Mouse (Mus musculus): ENCODE data around the gene Ntf5. TPM values are rescaled to one million over a fixed set of nuclear protein-coding genes. Genes with fewer than 3 reads are reported as not detected.
"Not testable (repeated sequence)": the region's sequence is repeated elsewhere in the genome, so short reads cannot be mapped to it uniquely, and the experiment has no call there.

Gene Ntf5
- polyA plus RNA-seq, 1 experiment from 2014 or later: not detected

- H3K36me3 ChIP-seq (ENCODE audit: control insufficient read depth, insufficient read depth, low read length); H3K27ac ChIP-seq (ENCODE audit: low read depth, low read length); H3K27me3 ChIP-seq (ENCODE audit: control insufficient read depth, insufficient read depth, low read length); H3K9ac ChIP-seq (replicated peaks; ENCODE audit: low read depth, low read length); H3K9me3 ChIP-seq (ENCODE audit: control insufficient read depth, low read length): not testable (repeated sequence)
- Histone ChIP-seq H3K4me2 (ENCODE audit: low read depth, low read length) (peak overlapping the region; percentile 53), H3K4me3 (ENCODE audit: low read depth, low read length) (peak overlapping the region; percentile 58), H3K4me1 (ENCODE audit: control insufficient read depth, insufficient read depth, low read length) (peaks cover 21% of the 10 kb centered on the region)
- 0 out of 2 replicates have a peak, but pooled peaks have one; percentile 15 for ATAC-seq (ENCODE audit: low read depth)
- 6% methylated on average over 3 of the region's 3 CpGs for WGBS
Measured at GRCm38 (mm10) chr7:45396337-45396775, 17.1 kb upstream of the Ntf5 start.

GRCm38 (mm10) chr7:45396787-45397186 is 16.7 kb upstream of the Ntf5 start:
- Histone ChIP-seq H3K27ac (ENCODE audit: low read depth, low read length) (no peak overlapping the region), H3K27me3 (ENCODE audit: control insufficient read depth, insufficient read depth, low read length) (no peaks in the 10 kb centered on the region), H3K9ac (replicated peaks; ENCODE audit: low read depth, low read length) (no peak overlapping the region), H3K4me2 (ENCODE audit: low read depth, low read length) (no peak overlapping the region), H3K4me1 (ENCODE audit: control insufficient read depth, insufficient read depth, low read length) (peaks cover 21% of the 10 kb centered on the region), H3K9me3 (ENCODE audit: control insufficient read depth, low read length) (no peaks in the 10 kb centered on the region), H3K4me3 (ENCODE audit: low read depth, low read length) (no peak overlapping the region), H3K36me3 (ENCODE audit: control insufficient read depth, insufficient read depth, low read length) (peaks cover 2% of the 10 kb centered on the region; the same call in 1 of the 2 replicates)
- no peak for ATAC-seq (ENCODE audit: low read depth)
- 68% methylated on average over 2 of the region's 2 CpGs for WGBS

- no peaks in the 10 kb centered on the region for H3K4me1 ChIP-seq (ENCODE audit: control insufficient read depth, insufficient read depth, low read length)
- 82% methylated on average over 10 of the region's 10 CpGs for WGBS
- no peak for ATAC-seq (ENCODE audit: low read depth)
Measured at GRCm38 (mm10) chr7:45401521-45402085, 11.9 kb upstream of the Ntf5 start.

GRCm38 (mm10) chr7:45403532-45404261 is 9.8 kb upstream of the Ntf5 start:
- no peak for ATAC-seq (ENCODE audit: low read depth)
- no peak overlapping the region for H3K9ac ChIP-seq (replicated peaks; ENCODE audit: low read depth, low read length)
- no peak overlapping the region for H3K4me2 ChIP-seq (ENCODE audit: low read depth, low read length)
- H3K36me3 ChIP-seq (ENCODE audit: control insufficient read depth, insufficient read depth, low read length): no peaks in the 10 kb centered on the region
- H3K27ac ChIP-seq (ENCODE audit: low read depth, low read length): no peak overlapping the region
- H3K27me3 ChIP-seq (ENCODE audit: control insufficient read depth, insufficient read depth, low read length): peaks cover 35% of the 10 kb centered on the region
- H3K4me1 ChIP-seq (ENCODE audit: control insufficient read depth, insufficient read depth, low read length): no peaks in the 10 kb centered on the region
- H3K4me3 ChIP-seq (ENCODE audit: low read depth, low read length): no peak overlapping the region
- H3K9me3 ChIP-seq (ENCODE audit: control insufficient read depth, low read length): no peaks in the 10 kb centered on the region
- WGBS: 47% methylated on average over 6 of the region's 6 CpGs

More at GRCm38 (mm10) chr7:45401521-45402085, 11.9 kb upstream of the Ntf5 start:
- Histone ChIP-seq H3K27me3 (ENCODE audit: control insufficient read depth, insufficient read depth, low read length) (peaks cover 14% of the 10 kb centered on the region), H3K9me3 (ENCODE audit: control insufficient read depth, low read length) (no peaks in the 10 kb centered on the region), H3K4me3 (ENCODE audit: low read depth, low read length) (no peak overlapping the region), H3K4me2 (ENCODE audit: low read depth, low read length) (no peak overlapping the region), H3K9ac (replicated peaks; ENCODE audit: low read depth, low read length) (no peak overlapping the region), H3K36me3 (ENCODE audit: control insufficient read depth, insufficient read depth, low read length) (no peaks in the 10 kb centered on the region), H3K27ac (ENCODE audit: low read depth, low read length) (no peak overlapping the region)

- H3K9me3 ChIP-seq (ENCODE audit: control insufficient read depth, low read length): no peaks in the 10 kb centered on the region
- H3K27ac ChIP-seq (ENCODE audit: low read depth, low read length): no peak within 1 kb of the TSS
- no peaks in the 10 kb centered on the region for H3K4me1 ChIP-seq (ENCODE audit: control insufficient read depth, insufficient read depth, low read length)
- H3K27me3 ChIP-seq (ENCODE audit: control insufficient read depth, insufficient read depth, low read length): peaks cover 44% of the 10 kb centered on the region
- 12% methylated on average over 28 of the region's 28 CpGs for WGBS
- no peak for ATAC-seq (ENCODE audit: low read depth)
- H3K9ac ChIP-seq (replicated peaks; ENCODE audit: low read depth, low read length): 0 out of 2 replicates have a peak within 1 kb of the TSS, but pooled peaks have one; percentile 7
- H3K4me2 ChIP-seq (ENCODE audit: low read depth, low read length): peak within 1 kb of the TSS; percentile 40
- peak within 1 kb of the TSS; percentile 23 for H3K4me3 ChIP-seq (ENCODE audit: low read depth, low read length)
- H3K36me3 ChIP-seq (ENCODE audit: control insufficient read depth, insufficient read depth, low read length): no peaks in the 10 kb centered on the region
Measured at GRCm38 (mm10) chr7:45405091-45406075, 8.1 kb upstream of the Ntf5 start, which contains the start of gene Kcna7. Gene Kcna7, plus strand, starts transcription at chr7:45405653.

GRCm38 (mm10) chr7:45406157-45407156 is 7.0 kb upstream of the Ntf5 start:
- Histone ChIP-seq H3K27me3 (ENCODE audit: control insufficient read depth, insufficient read depth, low read length) (peaks cover 49% of the 10 kb centered on the region), H3K36me3 (ENCODE audit: control insufficient read depth, insufficient read depth, low read length) (no peaks in the 10 kb centered on the region), H3K4me2 (ENCODE audit: low read depth, low read length) (peak overlapping the region; percentile 40), H3K4me1 (ENCODE audit: control insufficient read depth, insufficient read depth, low read length) (no peaks in the 10 kb centered on the region), H3K4me3 (ENCODE audit: low read depth, low read length) (peak overlapping the region; percentile 23), H3K9me3 (ENCODE audit: control insufficient read depth, low read length) (no peaks in the 10 kb centered on the region), H3K9ac (replicated peaks; ENCODE audit: low read depth, low read length) (0 out of 2 replicates have a peak overlapping the region, but pooled peaks have one; percentile 7), H3K27ac (ENCODE audit: low read depth, low read length) (no peak overlapping the region)
- 2% methylated on average over 88 of the region's 114 CpGs for WGBS
- no peak for ATAC-seq (ENCODE audit: low read depth)

GRCm38 (mm10) chr7:45407836-45408235 is 5.7 kb upstream of the Ntf5 start:
- Histone ChIP-seq H3K9me3 (ENCODE audit: control insufficient read depth, low read length) (no peaks in the 10 kb centered on the region), H3K27me3 (ENCODE audit: control insufficient read depth, insufficient read depth, low read length) (peaks cover 55% of the 10 kb centered on the region), H3K27ac (ENCODE audit: low read depth, low read length) (no peak overlapping the region), H3K36me3 (ENCODE audit: control insufficient read depth, insufficient read depth, low read length) (no peaks in the 10 kb centered on the region), H3K4me2 (ENCODE audit: low read depth, low read length) (no peak overlapping the region), H3K4me1 (ENCODE audit: control insufficient read depth, insufficient read depth, low read length) (no peaks in the 10 kb centered on the region), H3K4me3 (ENCODE audit: low read depth, low read length) (no peak overlapping the region), H3K9ac (replicated peaks; ENCODE audit: low read depth, low read length) (no peak overlapping the region)
- ATAC-seq (ENCODE audit: low read depth): no peak
- WGBS: 81% methylated on average over 10 of the region's 10 CpGs

GRCm38 (mm10) chr7:45408351-45408750 is 5.1 kb upstream of the Ntf5 start:
- no peaks in the 10 kb centered on the region for H3K36me3 ChIP-seq (ENCODE audit: control insufficient read depth, insufficient read depth, low read length)
- H3K27me3 ChIP-seq (ENCODE audit: control insufficient read depth, insufficient read depth, low read length): peaks cover 60% of the 10 kb centered on the region
- no peak overlapping the region for H3K9ac ChIP-seq (replicated peaks; ENCODE audit: low read depth, low read length)
- H3K4me2 ChIP-seq (ENCODE audit: low read depth, low read length): no peak overlapping the region
- ATAC-seq (ENCODE audit: low read depth): no peak
- no peaks in the 10 kb centered on the region for H3K9me3 ChIP-seq (ENCODE audit: control insufficient read depth, low read length)
- H3K4me3 ChIP-seq (ENCODE audit: low read depth, low read length): no peak overlapping the region
- WGBS: 68% methylated on average over 7 of the region's 7 CpGs
- H3K4me1 ChIP-seq (ENCODE audit: control insufficient read depth, insufficient read depth, low read length): no peaks in the 10 kb centered on the region
- H3K27ac ChIP-seq (ENCODE audit: low read depth, low read length): no peak overlapping the region

All from neural tube, embryonic 14.5 days (tissue).